7 mouse cellular contexts compared by ENCODE assay signal in the genomic region with DNA sequence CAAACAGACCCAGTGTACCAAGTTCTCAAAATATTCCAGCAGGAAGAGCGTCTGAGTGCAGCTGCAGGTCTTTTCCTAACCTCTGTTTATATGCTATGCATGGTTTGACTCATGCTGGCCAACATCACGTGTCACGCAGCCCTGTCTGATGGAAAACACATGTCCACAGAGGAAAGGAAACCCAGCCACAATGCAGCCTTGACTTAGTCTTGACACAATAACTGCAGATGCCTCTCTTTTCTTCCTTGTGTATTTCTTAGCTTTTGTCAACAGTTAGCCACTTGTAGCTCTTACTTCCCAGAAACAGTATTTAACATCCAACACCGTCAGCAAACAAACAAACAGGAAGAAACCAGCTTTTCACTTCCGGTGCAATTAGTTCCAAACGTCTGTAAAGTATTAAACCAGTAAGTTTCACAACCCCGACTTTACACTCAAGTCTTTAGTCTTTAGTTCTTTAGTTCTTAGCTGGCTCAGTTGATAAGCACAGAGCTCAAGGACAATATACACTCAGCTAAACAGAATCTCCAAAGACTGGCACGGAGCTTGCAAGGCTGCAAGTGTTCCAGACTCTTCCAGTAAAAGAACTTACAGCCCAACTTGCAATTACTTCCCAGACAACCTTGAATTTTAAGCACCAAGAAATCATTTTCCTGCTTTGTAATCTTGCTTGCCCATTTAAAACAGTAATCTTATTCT.
DNase-seq lines count a peak whose midpoint lies in the region; ATAC-seq and TF ChIP-seq lines count a peak whose summit lies in the region.

No protein-coding gene starts in this region.

- WGBS in heart, embryonic 11.5 days (ENCODE audit: insufficient replicate concordance): 48% methylated on average over 8 of the region's 8 CpGs

- DNase-seq in 3134 (ENCODE audit: extremely low read depth, insufficient read length, low spot score): peak; percentile 59
- DNase-seq in CH12.LX (ENCODE audit: extremely low read depth): peak; percentile 49
- peak; percentile 63 to 76 for DNase-seq in kidney, postnatal 25 days
- DNase-seq in layer of hippocampus, postnatal 25 days (ENCODE audit: extremely low spot score in 1 of 2, low spot score in 1 of 2): no peak
- DNase-seq in thymus, postnatal 10 days (ENCODE audit: low spot score in 2 of 2): no peak

- no peak for TF ChIP-seq POLR2A in CH12.LX (IDR thresholded peaks at IDR 0.05; ENCODE audit: low read depth, low read length)

- H3K9ac ChIP-seq in CH12.LX (ENCODE audit: insufficient read depth, low read depth): no peak overlapping the region
- no peak overlapping the region for H3K9ac ChIP-seq in heart, embryonic 11.5 days (ENCODE audit: low read depth, low read length)

- H3K4me2 ChIP-seq in CH12.LX (ENCODE audit: insufficient read depth, low read depth, poor library complexity, severe bottlenecking): 0 out of 2 replicates have a peak overlapping the region, but pooled peaks have one; percentile 10
- H3K4me2 ChIP-seq in heart, embryonic 11.5 days: no peak overlapping the region

- H3K4me1 ChIP-seq in CH12.LX (ENCODE audit: control insufficient read depth in 1 of 2, insufficient read depth in 2 of 2): peaks cover 4 to 43% of the 10 kb centered on the region in 2 experiments; a peak in 3 of 4 replicates
- H3K4me1 ChIP-seq in heart, embryonic 11.5 days (ENCODE audit: control insufficient read depth, insufficient read depth, low read length): peaks cover 6% of the 10 kb centered on the region; the same call in 1 of the 2 replicates

- no peaks in the 10 kb centered on the region for H3K9me3 ChIP-seq in CH12.LX (replicated peaks; ENCODE audit: low read length)
- H3K9me3 ChIP-seq in heart, embryonic 11.5 days (replicated peaks; ENCODE audit: control insufficient read depth, low read length): no peaks in the 10 kb centered on the region

- no peak overlapping the region for H3K27ac ChIP-seq in CH12.LX (ENCODE audit: insufficient read depth, low read depth)
- H3K27ac ChIP-seq in heart, embryonic 11.5 days (ENCODE audit: low read depth, low read length): peak overlapping the region; percentile 55

- H3K36me3 ChIP-seq in CH12.LX (replicated peaks in 1 of 2; ENCODE audit: control insufficient read depth in 1 of 2, insufficient read depth in 1 of 2, low read length in 1 of 2): peaks cover 0 to 10% of the 10 kb centered on the region in 2 experiments
- H3K36me3 ChIP-seq in heart, embryonic 11.5 days (ENCODE audit: control insufficient read depth, insufficient read depth, low read length): no peaks in the 10 kb centered on the region; the same call in 1 of the 2 replicates

- H3K4me3 ChIP-seq in CH12.LX (replicated peaks in 1 of 3; ENCODE audit: low read depth in 2 of 3, low read length in 2 of 3, poor library complexity in 1 of 3): no peak overlapping the region
- no peak overlapping the region for H3K4me3 ChIP-seq in heart, embryonic 11.5 days (ENCODE audit: low read depth, low read length)

- no peak for TF ChIP-seq RAD21 in CH12.LX (IDR thresholded peaks at IDR 0.05; ENCODE audit: low read depth, low read length)

- dilution Hi-C loops in CH12.LX (cut with MboI; ENCODE audit: extremely low pct_ligation_motif_present, extremely low pct_unique_long_range_greater_than_20kb, low sequenced_read_pairs): no loop called here

- H3K79me2 ChIP-seq in CH12.LX (replicated peaks; ENCODE audit: control insufficient read depth, extremely low read depth, insufficient read depth, poor library complexity, severe bottlenecking): no peaks in the 10 kb centered on the region; the same call in 1 of the 2 replicates

- TF ChIP-seq EP300 in CH12.LX (IDR thresholded peaks at IDR 0.05; ENCODE audit: low read length): peak; percentile 74

- in situ Hi-C loops in CH12.LX (cut with MboI; ENCODE audit: low pct_ligation_motif_present, low pct_unique_long_range_greater_than_20kb, low sequenced_read_pairs): no loop called here

- H3K27me3 ChIP-seq in CH12.LX (replicated peaks): no peaks in the 10 kb centered on the region
- H3K27me3 ChIP-seq in heart, embryonic 11.5 days (ENCODE audit: control insufficient read depth, insufficient read depth, low read length): no peaks in the 10 kb centered on the region

- peak; percentile 68; the same call in 1 of the 2 replicates for ATAC-seq in heart, embryonic 11.5 days (replicated peaks; ENCODE audit: insufficient number of reproducible peaks, low FRiP score, low TSS enrichment)
- ATAC-seq in megakaryocyte progenitor cell, adult 5-6 weeks (replicated peaks; ENCODE audit: poor library complexity): no peak

- TF ChIP-seq CTCF in CH12.LX (conservative IDR thresholded peaks at IDR 0.05 in 1 of 2, IDR thresholded peaks at IDR 0.05 in 1 of 2; ENCODE audit: low read depth in 2 of 2, low read length in 2 of 2): no peak

TF ChIP-seq in CH12.LX, 34 proteins besides CTCF, POLR2A, EP300 and RAD21:
- TF ChIP-seq BHLHE40 (IDR thresholded peaks at IDR 0.05; ENCODE audit: low read depth, low read length) (peak; percentile 97), MXI1 (IDR thresholded peaks at IDR 0.05; ENCODE audit: low read depth, low read length) (peak; percentile 52; the same call in 1 of the 2 replicates), TCF12 (IDR thresholded peaks at IDR 0.05; ENCODE audit: low read depth, low read length) (peak; percentile 70; the same call in 1 of the 2 replicates), ETS1 (conservative IDR thresholded peaks at IDR 0.05; ENCODE audit: low read depth, low read length) (peak; percentile 88), KAT2A (IDR thresholded peaks at IDR 0.05; ENCODE audit: insufficient replicate concordance, low read length) (no peak), ZMIZ1 (IDR thresholded peaks at IDR 0.05; ENCODE audit: low read depth, low read length) (no peak), NRF1 (IDR thresholded peaks at IDR 0.05; ENCODE audit: low read depth, low read length) (no peak), MAX (IDR thresholded peaks at IDR 0.05; ENCODE audit: low read length) (peak; percentile 85), MYC (IDR thresholded peaks at IDR 0.05; ENCODE audit: low read depth, low read length) (0 out of 2 replicates have a peak, but pooled peaks have one; percentile 51), USF2 (conservative IDR thresholded peaks at IDR 0.05; ENCODE audit: low read depth, low read length) (peak; percentile 27; the same call in 1 of the 2 replicates), MEF2A (IDR thresholded peaks at IDR 0.05; ENCODE audit: borderline replicate concordance, low read depth, low read length) (peak; percentile 53), USF1 (IDR thresholded peaks at IDR 0.05; ENCODE audit: low read depth, low read length) (peak; percentile 37; the same call in 1 of the 2 replicates), IRF4 (IDR thresholded peaks at IDR 0.05; ENCODE audit: low read depth, low read length) (peak; percentile 78)

Comparison
In these comparisons a context has a peak if more than half of its experiments do, and no peak if none do; other contexts are left out.
1. DNase-seq: peak in 3134 (single experiment), CH12.LX (single experiment) and kidney, postnatal 25 days (2 of 2); none in layer of hippocampus, postnatal 25 days (0 of 2) and thymus, postnatal 10 days (0 of 2).